Mouse (Mus musculus): ENCODE data around the gene Zfp775.

Gene Zfp775

GRCm38 (mm10) chr6:48601271-48602079, at the start of gene Zfp775:
Gene Zfp775 (plus strand): TSS chr6:48602063.
- peak; percentile 94 for DNase-seq

GRCm38 (mm10) chr6:48552918-48553317, 48.9 kb upstream of the Zfp775 start:
- peak; percentile 78 for DNase-seq

- DNase-seq = no peak
Observed at GRCm38 (mm10) chr6:48553819-48554218, 48.0 kb upstream of the Zfp775 start.

- peak; percentile 89 for DNase-seq
Observed at GRCm38 (mm10) chr6:48554280-48555103, 47.4 kb upstream of the Zfp775 start, which contains the start of gene Lrrc61. Gene Lrrc61 (plus strand): TSS chr6:48554796.

- peak; percentile 32 for DNase-seq
Observed at GRCm38 (mm10) chr6:48555104-48555890, 46.6 kb upstream of the Zfp775 start.

- DNase-seq = no peak
Observed at GRCm38 (mm10) chr6:48555956-48556355, 45.9 kb upstream of the Zfp775 start.

GRCm38 (mm10) chr6:48565693-48566310, 36.1 kb upstream of the Zfp775 start:
- DNase-seq = no peak

- no peak for DNase-seq
Observed at GRCm38 (mm10) chr6:48566312-48566711, 35.6 kb upstream of the Zfp775 start.

- DNase-seq = no peak
Observed at GRCm38 (mm10) chr6:48568036-48568984, 33.6 kb upstream of the Zfp775 start.

- no peak for DNase-seq
Observed at GRCm38 (mm10) chr6:48569065-48569807, 32.6 kb upstream of the Zfp775 start.

GRCm38 (mm10) chr6:48572014-48572413, 29.8 kb upstream of the Zfp775 start:
- no peak for DNase-seq

GRCm38 (mm10) chr6:48572572-48573061, 29.2 kb upstream of the Zfp775 start, which contains the start of gene Rarres2:
Gene Rarres2 (minus strand): TSS chr6:48572789.
- DNase-seq = no peak

GRCm38 (mm10) chr6:48573280-48573679, 28.6 kb upstream of the Zfp775 start:
- no peak for DNase-seq

GRCm38 (mm10) chr6:48573981-48574380, 27.9 kb upstream of the Zfp775 start:
- DNase-seq = no peak

GRCm38 (mm10) chr6:48578736-48579135, 23.1 kb upstream of the Zfp775 start:
- no peak for DNase-seq

- no peak for DNase-seq
Observed at GRCm38 (mm10) chr6:48579215-48579648, 22.6 kb upstream of the Zfp775 start.

- DNase-seq = no peak
Observed at GRCm38 (mm10) chr6:48581257-48581656, 20.6 kb upstream of the Zfp775 start.

- peak; percentile 53 for DNase-seq
Observed at GRCm38 (mm10) chr6:48582037-48582436, 19.8 kb upstream of the Zfp775 start.

- DNase-seq = no peak
Observed at GRCm38 (mm10) chr6:48589194-48589750, 12.6 kb upstream of the Zfp775 start, which contains the start of gene Gm45021. Gene Gm45021 (plus strand): TSS chr6:48589610.
